Mouse (Mus musculus) hindbrain, embryonic 16.5 days (tissue): ENCODE data around the gene Kremen2. TPM values are rescaled to one million over a fixed set of nuclear protein-coding genes. Genes with fewer than 3 reads are reported as not detected.
A peak's percentile ranks its signal among the peaks of the same experiment; 100 is the strongest.
"Not testable (repeated sequence)": the region's sequence is repeated elsewhere in the genome, so short reads cannot be mapped to it uniquely, and the experiment has no call there.

Experiments
- ATAC-seq: fragments of 200-750 bp; cut with Nextera tagmentation; 2 replicates; pipeline ENCODE4 v1.8.0; 2017; ENCODE audit warnings: moderate TSS enrichment, moderate library complexity
- H3K27ac ChIP-seq: fragments of 300-500 bp; sonication (generic); 2 replicates; pipeline ENCODE4 v1.5.1; 2014; ENCODE audit warnings: low read depth, mild to moderate bottlenecking, control low read depth, low read length, moderate library complexity
- H3K27me3 ChIP-seq: fragments of 300-500 bp; sonication (generic); replicated peaks from 2 replicates; pipeline ENCODE4 v1.6.1; 2014; ENCODE audit warnings: low read length; ENCODE audit not compliant: control insufficient read depth, insufficient read depth
- H3K36me3 ChIP-seq: fragments of 300-500 bp; sonication (generic); 2 replicates; pipeline ENCODE4 v1.6.1; 2014; ENCODE audit warnings: mild to moderate bottlenecking, low read length, moderate library complexity, mixed read lengths; ENCODE audit not compliant: control insufficient read depth, insufficient read depth
- H3K4me1 ChIP-seq: fragments of 300-500 bp; sonication (generic); 2 replicates; pipeline ENCODE4 v1.6.1; 2014; ENCODE audit warnings: low read depth, low read length; ENCODE audit not compliant: control insufficient read depth, insufficient read depth
- H3K4me2 ChIP-seq: fragments of 300-500 bp; sonication (generic); 2 replicates; pipeline ENCODE4 v1.6.1; 2014; ENCODE audit warnings: mild to moderate bottlenecking, low read length, control low read depth, moderate library complexity
- H3K4me3 ChIP-seq: fragments of 300-500 bp; sonication (generic); 2 replicates; pipeline ENCODE4 v1.5.1; 2014; ENCODE audit warnings: mild to moderate bottlenecking, low read length, control low read depth, moderate library complexity
- H3K9ac ChIP-seq: fragments of 300-500 bp; sonication (generic); 2 replicates; pipeline ENCODE4 v1.6.1; 2014; ENCODE audit warnings: low read depth, mild to moderate bottlenecking, control low read depth, low read length, moderate library complexity
- H3K9me3 ChIP-seq: fragments of 300-500 bp; sonication (generic); 2 replicates; pipeline ENCODE4 v1.6.1; 2014; ENCODE audit warnings: mild to moderate bottlenecking, low read length, moderate library complexity; ENCODE audit not compliant: control insufficient read depth
- WGBS: fragments of 180-500 bp; shearing (Covaris S2); extraction: QIAGEN DNeasy Blood & Tissue Kit; methylation state at CpG from one replicate; pipeline ENCODE4 v1.1.7; 2014; 5-methylcytosine and 5-hydroxymethylcytosine counted together
- polyA plus RNA-seq: library from polyadenylated mRNA; unstranded; fragments of >200 nt; fragmentation: Nextera tagmentation; extraction: Ambion mirVana; gene quantifications from 2 replicates; pipeline ENCODE4 v1.2.1, GENCODE M21; 2015

Gene Kremen2
- polyA plus RNA-seq, 1 experiment from 2014 or later = 1.8 TPM

- Histone ChIP-seq H3K9ac (no peak overlapping the region), H3K27me3 (no peaks in the 10 kb centered on the region), H3K4me1 (no peaks in the 10 kb centered on the region; the same call in 1 of the 2 replicates), H3K4me3 (no peak overlapping the region), H3K9me3 (no peaks in the 10 kb centered on the region), H3K36me3 (no peaks in the 10 kb centered on the region), H3K27ac (no peak overlapping the region), H3K4me2 (no peak overlapping the region)
- no peak for ATAC-seq
Observed at GRCm38 (mm10) chr17:23783352-23783751, 37.7 kb upstream of the Kremen2 start.

- H3K9me3 ChIP-seq = no peaks in the 10 kb centered on the region
- no peaks in the 10 kb centered on the region for H3K36me3 ChIP-seq
- no peak overlapping the region for H3K9ac ChIP-seq
- H3K27me3 ChIP-seq = no peaks in the 10 kb centered on the region
- 63% methylated on average over 2 of the region's 2 CpGs for WGBS
- H3K4me2 ChIP-seq = no peak overlapping the region
- H3K4me1 ChIP-seq = no peaks in the 10 kb centered on the region
- no peak overlapping the region for H3K4me3 ChIP-seq
- H3K27ac ChIP-seq = no peak overlapping the region
- ATAC-seq = no peak
Observed at GRCm38 (mm10) chr17:23778447-23778846, 32.8 kb upstream of the Kremen2 start.

DNA sequence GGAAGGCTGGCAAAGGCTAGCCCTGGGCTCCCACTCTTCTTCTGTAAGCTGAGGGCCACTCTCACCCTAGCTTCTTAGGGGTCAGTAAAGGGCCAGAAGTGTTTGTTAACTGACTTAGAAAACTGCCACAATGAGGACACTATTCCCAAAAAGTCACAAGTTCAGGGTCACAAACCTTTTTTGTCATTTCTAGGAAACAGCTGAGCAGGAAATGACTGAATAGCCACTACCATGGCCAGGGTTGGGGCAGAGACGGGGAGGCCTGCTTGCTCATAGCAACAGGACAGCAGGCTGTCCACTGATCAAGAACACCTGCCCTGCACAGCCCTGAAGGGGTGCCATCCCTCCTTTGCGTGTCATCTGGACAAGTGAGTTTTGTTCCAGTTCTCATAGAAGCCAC is 31.5 kb upstream of the Kremen2 start:
- no peak for ATAC-seq
- Histone ChIP-seq H3K4me3 (no peak overlapping the region), H3K9ac (no peak overlapping the region), H3K4me1 (0 out of 2 replicates have a peak, but pooled peaks cover under 1% of the 10 kb centered on the region), H3K36me3 (no peaks in the 10 kb centered on the region), H3K9me3 (no peaks in the 10 kb centered on the region), H3K27ac (no peak overlapping the region), H3K4me2 (no peak overlapping the region), H3K27me3 (no peaks in the 10 kb centered on the region)
- 76% methylated on average over 2 of the region's 2 CpGs for WGBS

GRCm38 (mm10) chr17:23776216-23776615 is 30.6 kb upstream of the Kremen2 start:
- H3K36me3 ChIP-seq = no peaks in the 10 kb centered on the region
- H3K9me3 ChIP-seq = no peaks in the 10 kb centered on the region
- 0 out of 2 replicates have a peak, but pooled peaks cover 3% of the 10 kb centered on the region for H3K4me1 ChIP-seq
- no peaks in the 10 kb centered on the region for H3K27me3 ChIP-seq
- H3K4me2 ChIP-seq = no peak overlapping the region
- H3K4me3 ChIP-seq = no peak overlapping the region
- no peak overlapping the region for H3K27ac ChIP-seq
- no peak overlapping the region for H3K9ac ChIP-seq
- 79% methylated on average over 10 of the region's 10 CpGs for WGBS
- ATAC-seq = no peak

GRCm38 (mm10) chr17:23774090-23774489 is 28.5 kb upstream of the Kremen2 start:
- no peak for ATAC-seq
- Histone ChIP-seq H3K4me2 (no peak overlapping the region), H3K27ac (no peak overlapping the region), H3K9ac (no peak overlapping the region), H3K4me1 (peaks cover 13% of the 10 kb centered on the region), H3K9me3 (no peaks in the 10 kb centered on the region), H3K36me3 (no peaks in the 10 kb centered on the region), H3K4me3 (no peak overlapping the region), H3K27me3 (no peaks in the 10 kb centered on the region)
- 6% methylated on average over 12 of the region's 12 CpGs for WGBS

- 75% methylated on average over 6 of the region's 6 CpGs for WGBS
- H3K4me2 ChIP-seq = no peak overlapping the region
Observed at GRCm38 (mm10) chr17:23773676-23774075, 28.0 kb upstream of the Kremen2 start.

GRCm38 (mm10) chr17:23772219-23772556 is 26.6 kb upstream of the Kremen2 start:
- not testable (repeated sequence) for H3K27ac ChIP-seq
- 92% methylated on average over 2 of the region's 2 CpGs for WGBS

More at GRCm38 (mm10) chr17:23773676-23774075, 28.0 kb upstream of the Kremen2 start:
- Histone ChIP-seq H3K36me3 (no peaks in the 10 kb centered on the region), H3K9me3 (no peaks in the 10 kb centered on the region), H3K27me3 (no peaks in the 10 kb centered on the region), H3K9ac (no peak overlapping the region), H3K4me3 (no peak overlapping the region), H3K4me1 (peaks cover 14% of the 10 kb centered on the region), H3K27ac (no peak overlapping the region)
- no peak for ATAC-seq

GRCm38 (mm10) chr17:23771284-23772218 is 25.9 kb upstream of the Kremen2 start, which contains the start of gene Flywch1:
Gene Flywch1 (minus strand): TSS chr17:23771602.
- Histone ChIP-seq H3K4me2 (peak within 1 kb of the TSS; percentile 61), H3K27ac (peak within 1 kb of the TSS; percentile 83), H3K4me1 (peaks cover 14% of the 10 kb centered on the region), H3K9ac (peak within 1 kb of the TSS; percentile 80), H3K36me3 (no peaks in the 10 kb centered on the region; the same call in 1 of the 2 replicates), H3K4me3 (peak within 1 kb of the TSS; percentile 61), H3K9me3 (no peaks in the 10 kb centered on the region), H3K27me3 (no peaks in the 10 kb centered on the region)
- peak; percentile 97 for ATAC-seq
- WGBS = 3% methylated on average over 57 of the region's 58 CpGs

More at GRCm38 (mm10) chr17:23772219-23772556, 26.6 kb upstream of the Kremen2 start:
- H3K9ac ChIP-seq, H3K36me3 ChIP-seq, ATAC-seq, H3K9me3 ChIP-seq, H3K27me3 ChIP-seq: not testable (repeated sequence)
- peaks cover 14% of the 10 kb centered on the region for H3K4me1 ChIP-seq
- H3K4me3 ChIP-seq = peak overlapping the region; percentile 61
- H3K4me2 ChIP-seq = peak overlapping the region; percentile 61

GRCm38 (mm10) chr17:23770896-23771283 is 25.3 kb upstream of the Kremen2 start:
- H3K4me2 ChIP-seq = peak overlapping the region; percentile 59
- peak overlapping the region; percentile 83 for H3K27ac ChIP-seq
- peak overlapping the region; percentile 80 for H3K9ac ChIP-seq
- WGBS = under 1% methylated on average over 19 of the region's 19 CpGs
- no peaks in the 10 kb centered on the region for H3K9me3 ChIP-seq
- no peaks in the 10 kb centered on the region; the same call in 1 of the 2 replicates for H3K36me3 ChIP-seq
- H3K27me3 ChIP-seq = no peaks in the 10 kb centered on the region
- peaks cover 14% of the 10 kb centered on the region for H3K4me1 ChIP-seq
- ATAC-seq = no peak; the same call in 1 of the 2 replicates
- H3K4me3 ChIP-seq = peak overlapping the region; percentile 61
